Mouse (Mus musculus) ES-Bruce4 (cell line): ENCODE measurements around the gene Cyp2b19.

ENCODE experiments used
- CTCF ChIP-seq: IDR thresholded peaks from one replicate; pipeline ENCODE4 v1.8.1; 2011; ENCODE audit warnings: low read depth, low read length
- POLR2A ChIP-seq: IDR thresholded peaks from one replicate; pipeline ENCODE4 v1.8.1; 2011; ENCODE audit warnings: low read length; ENCODE audit not compliant: insufficient read depth

- no peak for TF ChIP-seq CTCF
- TF ChIP-seq POLR2A, result no peak
Measured at GRCm38 (mm10) chr7:26769881-26770470, 13.0 kb downstream of the Cyp2b19 start.
